Mouse (Mus musculus) G1E-ER4 (cell line): Measurements from ENCODE around the gene Cep152. TPM values are rescaled to one million over a fixed set of nuclear protein-coding genes. Genes with fewer than 3 reads are reported as not detected.

Experiments
- GATA1 ChIP-seq: IDR thresholded peaks from one replicate; pipeline ENCODE4 v1.8.0; 2012; ENCODE audit warnings: low read length, inconsistent platforms
- polyA plus RNA-seq: library from polyadenylated mRNA; stranded (reverse); fragments of >175 nt; gene quantifications from 2 replicates; pipeline ENCODE4 v1.2.3, GENCODE M21; 2012

Cep152 gene
- polyA plus RNA-seq, 1 experiment, result 2.3 TPM

GRCm38 (mm10) chr2:125543646-125544045, 81.3 kb downstream of the Cep152 start:
- TF ChIP-seq GATA1, result no peak

GRCm38 (mm10) chr2:125541451-125541850, 83.5 kb downstream of the Cep152 start:
- TF ChIP-seq GATA1, result no peak

- TF ChIP-seq GATA1, result no peak
Observed at GRCm38 (mm10) chr2:125540579-125540978, 84.3 kb downstream of the Cep152 start.

GRCm38 (mm10) chr2:125539640-125540039, 85.3 kb downstream of the Cep152 start:
- TF ChIP-seq GATA1, result no peak

- TF ChIP-seq GATA1, result no peak
Observed at GRCm38 (mm10) chr2:125530665-125531064, 94.2 kb downstream of the Cep152 start.

- TF ChIP-seq GATA1, result no peak
Observed at GRCm38 (mm10) chr2:125526566-125526965, 98.3 kb downstream of the Cep152 start.

GRCm38 (mm10) chr2:125525484-125525883, 99.4 kb downstream of the Cep152 start:
- no peak for TF ChIP-seq GATA1

- TF ChIP-seq GATA1, result peak; percentile 70
Observed at GRCm38 (mm10) chr2:125516594-125516993, 108.3 kb downstream of the Cep152 start.

- peak; percentile 80 for TF ChIP-seq GATA1
Observed at GRCm38 (mm10) chr2:125515291-125516057, 109.4 kb downstream of the Cep152 start.

- no peak for TF ChIP-seq GATA1
Observed at GRCm38 (mm10) chr2:125514391-125514790, 110.5 kb downstream of the Cep152 start.

Other genes starting within 250 kb of the Cep152 start
- not detected in 2 replicates for gene Gm9913, start 120.0 kb downstream of the Cep152 start, polyA plus RNA-seq
- gene Fbn1, start 117.1 kb downstream of the Cep152 start, polyA plus RNA-seq, result not detected in 2 replicates
- gene Eid1, start 48.0 kb upstream of the Cep152 start, polyA plus RNA-seq, result not detected in 2 replicates
- 0.02 and 0.08 TPM in 2 replicates for gene Shc4, start 99.0 kb upstream of the Cep152 start, polyA plus RNA-seq
- gene Secisbp2l, start 157.8 kb upstream of the Cep152 start, polyA plus RNA-seq, result 5.5 and 6.4 TPM in 2 replicates
- gene Galk2, start 234.0 kb upstream of the Cep152 start, polyA plus RNA-seq, result 0.98 and 2.2 TPM in 2 replicates
- 2.5 and 4.7 TPM in 2 replicates for gene Cops2, start 234.0 kb upstream of the Cep152 start, polyA plus RNA-seq